Mouse (Mus musculus) gastrocnemius, postnatal 25 days (tissue): ENCODE measurements around the gene Filip1. TPM values are rescaled to one million over a fixed set of nuclear protein-coding genes. Genes with fewer than 3 reads are reported as not detected.
A peak's percentile ranks its signal among the peaks of the same experiment; 100 is the strongest.
"Not testable (repeated sequence)": the region's sequence is repeated elsewhere in the genome, so short reads cannot be mapped to it uniquely, and the experiment has no call there.

Experiments used
- DNase-seq: peaks from one replicate; pipeline ENCODE4 v3.0.0; 2022
- long read RNA-seq, 2 experiments: library from polyadenylated mRNA; stranded (forward); transcript quantifications; one replicate each; pipeline ENCODE4 v2.0.0; 2021
- total RNA-seq, 2 experiments: library from RNA; stranded (reverse); gene quantifications; 1 replicate in 1 of 2; 2 replicates in 1 of 2; pipeline ENCODE4 v1.2.3; 2021

Gene Filip1
- 10 to 100 TPM; 61.3 to 87.3 TPM for total RNA-seq
- long read RNA-seq, experiment 1, full-length matches to known transcripts: 1 of 4 reads
- long read RNA-seq, experiment 1, partial matches to known transcripts: 2 of 4 reads
- long read RNA-seq, experiment 1, other reads (novel, unspliced or antisense): 1 of 4 reads
- long read RNA-seq, experiment 2: 0 reads

GRCm38 (mm10) chr9:80012751-80013150 is at the start of gene Filip1:
Filip1 (minus strand) TSS chr9:80012851.
- no peak for DNase-seq

- DNase-seq: no peak
Observed at GRCm38 (mm10) chr9:80057690-80058089, 45.0 kb upstream of the Filip1 start.

DNA sequence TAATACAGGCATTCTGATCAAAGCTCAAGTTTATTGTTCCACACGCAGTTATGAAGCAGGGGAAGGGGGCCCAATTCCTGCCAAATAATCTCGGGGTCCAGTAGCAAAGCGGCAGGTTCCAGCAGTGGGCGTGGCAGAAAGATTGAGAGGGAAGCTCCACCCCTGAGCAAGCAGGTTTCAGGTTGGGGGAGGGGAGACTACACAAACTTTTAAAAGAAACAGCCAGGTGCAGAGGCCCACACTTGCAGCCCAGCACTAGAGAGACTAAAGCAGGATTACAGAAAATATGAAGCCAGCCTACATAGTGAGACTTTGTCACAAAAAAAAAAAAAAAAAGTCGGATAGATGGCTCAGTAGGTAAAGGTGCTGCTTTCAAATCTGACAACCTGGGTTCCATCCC is 40.3 kb upstream of the Filip1 start:
- no peak for DNase-seq

DNA sequence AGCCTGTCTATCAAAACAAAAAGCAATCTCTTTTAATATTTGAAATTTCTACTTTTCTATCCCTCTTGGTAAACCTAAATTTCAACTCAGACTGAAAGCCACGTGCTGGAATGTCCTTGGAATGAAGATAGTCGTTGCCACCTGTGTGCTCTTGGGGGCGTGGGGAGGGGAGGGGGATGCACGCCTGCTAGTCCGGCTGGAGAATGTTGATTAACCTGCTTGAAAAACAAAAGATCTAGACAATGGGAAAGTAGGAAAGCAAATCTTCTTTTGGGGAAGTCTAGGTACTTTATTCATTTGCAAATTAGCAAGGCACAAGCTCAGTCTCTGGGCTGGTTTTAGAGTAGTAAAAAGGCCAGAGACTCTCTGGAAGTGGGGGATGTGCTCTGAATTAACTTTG is 36.6 kb upstream of the Filip1 start:
- DNase-seq: not testable (repeated sequence)

- not testable (repeated sequence) for DNase-seq
Observed at GRCm38 (mm10) chr9:80044301-80044700, 31.6 kb upstream of the Filip1 start.

- DNase-seq: no peak
Observed at GRCm38 (mm10) chr9:80039296-80039815, 26.7 kb upstream of the Filip1 start.

- no peak for DNase-seq
Observed at GRCm38 (mm10) chr9:80037997-80038383, 25.3 kb upstream of the Filip1 start.

GRCm38 (mm10) chr9:80037262-80037996 is 24.8 kb upstream of the Filip1 start:
- DNase-seq: no peak

- DNase-seq: no peak
Observed at GRCm38 (mm10) chr9:80026581-80027021, 13.9 kb upstream of the Filip1 start.

DNA sequence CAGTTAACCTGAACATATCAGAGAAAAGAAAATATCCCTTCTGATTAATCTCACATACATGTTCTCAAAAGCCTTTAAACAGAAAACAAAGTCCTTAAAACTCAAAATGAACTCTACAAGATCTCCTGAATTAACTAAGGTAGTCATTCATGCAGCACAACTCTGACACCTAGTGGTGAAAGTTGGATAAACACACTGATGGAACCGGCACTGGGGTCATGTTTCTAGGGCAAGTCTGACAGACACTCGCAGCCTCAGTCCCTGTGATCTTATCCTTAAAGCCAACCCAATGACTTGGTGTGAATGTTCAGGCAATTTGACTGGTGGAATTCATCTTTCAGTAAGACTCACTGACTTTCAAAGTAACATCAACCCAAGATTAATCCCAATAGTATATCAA is 13.4 kb upstream of the Filip1 start:
- peak; percentile 18 for DNase-seq

GRCm38 (mm10) chr9:80025347-80025746 is 12.7 kb upstream of the Filip1 start:
- not testable (repeated sequence) for DNase-seq

- DNase-seq: no peak
Observed at GRCm38 (mm10) chr9:80022821-80023220, 10.2 kb upstream of the Filip1 start.

- DNase-seq: no peak
Observed at GRCm38 (mm10) chr9:80021648-80022047, 9.0 kb upstream of the Filip1 start.

GRCm38 (mm10) chr9:80020429-80020828 is 7.8 kb upstream of the Filip1 start:
- DNase-seq: no peak

- DNase-seq: no peak
Observed at GRCm38 (mm10) chr9:80012016-80012415, 635 bp downstream of the Filip1 start.

DNA sequence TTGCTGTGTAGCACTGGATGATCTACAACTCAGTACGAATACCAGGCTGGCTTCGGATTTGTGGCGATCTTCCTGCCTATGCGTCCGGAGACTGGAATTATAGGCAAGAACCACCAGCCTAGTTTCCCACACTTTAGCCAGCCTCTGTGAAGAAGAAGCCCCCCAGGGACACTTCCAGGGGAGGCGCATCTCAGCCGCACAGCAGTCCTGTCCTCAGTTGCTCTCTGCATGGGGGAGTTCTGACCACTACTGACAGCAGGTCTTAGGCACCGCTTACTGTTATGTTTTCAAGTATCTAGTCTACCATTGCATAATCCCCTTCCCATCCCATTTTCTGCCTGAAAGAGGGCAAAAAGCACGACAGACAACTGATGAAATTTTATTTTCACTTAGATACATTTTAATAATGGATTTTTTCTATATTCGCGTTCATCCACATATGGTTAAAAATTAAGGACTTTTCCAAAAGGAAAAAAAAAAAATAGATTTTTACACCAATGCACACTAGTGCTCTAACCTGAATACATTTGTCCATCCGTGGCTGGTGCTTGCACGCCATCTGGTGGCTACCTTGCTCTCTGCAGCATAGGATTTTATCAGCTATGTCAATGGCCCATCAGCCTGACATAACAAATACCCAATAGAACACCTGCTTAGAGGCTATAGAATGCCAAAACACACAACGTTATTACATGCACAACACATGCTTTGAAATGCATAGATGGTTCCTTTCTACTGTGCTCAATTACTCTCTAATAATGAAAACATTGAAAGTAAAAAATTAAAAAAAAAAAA is 10.1 kb downstream of the Filip1 start:
- peak; percentile 55 for DNase-seq

DNA sequence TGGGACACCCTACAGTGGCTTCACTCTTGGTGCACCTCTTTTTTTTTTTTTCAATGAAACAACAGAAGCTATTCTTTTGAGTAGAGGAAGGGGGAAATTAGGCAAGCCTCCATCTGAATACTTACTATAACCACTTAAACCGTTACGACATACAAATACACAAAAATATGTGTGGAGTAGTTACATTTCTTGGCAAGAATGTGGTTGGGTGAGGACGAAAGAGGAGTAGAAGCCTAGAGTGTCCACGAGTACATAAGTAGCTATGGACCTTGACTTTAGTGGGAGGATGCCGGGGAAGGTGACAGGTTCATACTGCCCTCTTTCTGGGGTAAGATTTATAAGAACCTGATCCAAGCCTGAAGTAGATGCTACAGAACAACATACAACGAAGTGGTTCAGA is 15.4 kb downstream of the Filip1 start:
- DNase-seq: no peak

DNA sequence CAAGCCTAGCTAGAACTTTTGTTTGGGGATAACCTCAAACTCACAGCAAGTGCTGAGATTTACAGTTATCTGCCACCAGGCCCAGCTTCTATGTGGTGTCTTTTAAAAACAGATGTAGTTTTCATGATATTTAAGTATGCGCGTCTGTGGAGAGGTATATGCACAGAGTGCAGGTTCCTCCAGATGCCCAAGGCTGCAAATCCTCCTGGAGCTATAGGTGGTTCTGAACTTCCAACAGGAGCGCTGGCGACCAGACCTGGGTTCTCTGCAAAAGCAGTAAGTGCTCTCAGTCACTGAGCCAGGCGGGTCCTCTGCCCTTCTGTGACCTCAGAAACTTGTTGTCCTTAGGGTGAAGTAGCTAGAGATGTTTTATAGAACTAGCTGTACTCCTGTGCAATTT is 18.4 kb downstream of the Filip1 start:
- DNase-seq: no peak

DNA sequence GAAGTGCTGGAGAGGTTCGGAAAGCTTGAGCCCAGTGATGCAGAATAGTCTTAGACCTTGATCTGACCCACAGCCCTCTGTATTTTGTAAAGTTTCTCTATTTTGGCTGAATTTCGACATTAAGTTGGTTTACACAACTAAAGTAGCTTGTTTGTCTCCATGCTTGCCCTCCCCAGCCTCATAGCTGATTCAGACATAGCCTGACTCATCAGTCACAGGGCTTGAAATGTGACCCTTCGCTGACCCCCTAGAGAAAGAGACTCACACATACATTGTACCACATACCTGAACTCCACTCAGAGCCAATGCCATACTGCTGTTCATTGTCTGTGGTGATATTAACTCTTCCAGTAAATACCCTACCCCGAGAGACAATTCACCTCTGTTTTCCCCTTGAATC is 19.6 kb downstream of the Filip1 start:
- DNase-seq: no peak

DNA sequence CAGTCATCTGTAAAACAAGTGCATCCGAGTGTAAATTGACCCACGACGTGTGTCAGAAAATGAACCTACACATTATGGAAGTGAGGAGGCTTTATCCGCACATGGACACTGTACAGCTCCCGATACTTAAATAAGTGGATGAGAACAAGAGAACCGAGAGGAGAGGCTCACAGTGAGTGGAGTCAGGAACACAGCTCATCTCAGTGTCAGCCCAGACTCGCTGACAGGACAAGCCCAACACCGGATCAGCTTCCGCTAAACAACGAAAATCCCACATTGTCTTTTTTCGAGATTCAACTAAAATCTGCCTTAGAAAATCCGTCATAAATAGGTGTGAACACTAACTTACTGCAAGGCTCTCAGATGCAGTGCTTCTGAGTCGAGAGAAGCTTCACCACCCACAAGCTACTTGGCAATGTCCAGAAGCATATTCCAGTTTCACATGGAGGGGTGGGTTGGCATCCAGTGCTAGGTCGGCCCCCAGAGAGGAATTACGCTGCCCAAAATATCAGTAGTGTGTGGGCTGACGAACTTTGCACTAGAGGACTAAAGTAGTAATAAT is 22.1 kb downstream of the Filip1 start:
- no peak for DNase-seq

DNA sequence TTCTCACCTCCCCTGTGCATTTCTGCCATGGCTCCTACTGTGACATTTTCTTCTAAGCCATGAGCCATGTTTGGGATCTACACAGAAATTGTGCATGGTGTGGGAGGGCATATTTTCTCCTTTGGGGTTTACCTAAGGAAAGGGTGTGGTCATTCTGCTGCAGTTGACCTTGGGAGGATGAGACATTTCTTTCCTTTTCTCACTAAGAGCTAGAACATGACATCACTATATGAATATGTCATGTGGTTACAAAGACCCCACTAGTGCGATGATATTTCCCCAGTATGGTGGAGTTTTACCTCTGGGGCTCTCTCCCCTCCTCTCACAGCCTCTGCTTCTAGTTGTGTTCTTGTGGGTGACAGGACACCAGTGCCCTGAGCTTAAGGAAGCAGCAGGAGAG is 22.9 kb downstream of the Filip1 start:
- no peak for DNase-seq

DNA sequence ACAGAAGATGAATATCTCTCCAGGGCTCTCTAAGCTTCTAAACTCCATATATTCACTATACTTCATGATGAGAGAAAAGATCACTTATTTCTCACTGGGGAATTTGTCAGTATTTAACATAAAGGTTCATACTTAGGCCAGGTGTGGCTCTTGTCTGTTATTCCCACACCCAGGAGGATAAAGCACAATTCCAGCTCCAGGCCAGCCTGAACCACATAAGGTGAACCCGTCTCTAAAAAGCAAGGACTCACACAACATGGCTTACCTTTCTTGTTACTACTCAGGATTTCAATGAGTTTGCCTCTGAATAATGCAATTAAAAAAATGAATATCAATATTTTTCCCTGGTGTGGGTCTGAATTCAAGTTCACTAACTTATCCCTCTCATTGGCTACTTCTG is 23.6 kb downstream of the Filip1 start:
- no peak for DNase-seq

GRCm38 (mm10) chr9:79983244-79983643 is 29.4 kb downstream of the Filip1 start:
- no peak for DNase-seq
